Mouse (Mus musculus): ENCODE measurements at regions not wholly inside any gene's neighbourhood (a gene's known extent, or its start where the extent isn't known, plus 50 kb on each side); places are given as distances from the start of the nearest gene placed in this dataset.

- no peak overlapping the region for H3K4me3 ChIP-seq
- DNase-seq (ENCODE audit: extremely low spot score, low spot score), result no peak
- peak overlapping the region; percentile 30; the same call in 1 of the 2 replicates for H3K27ac ChIP-seq
- peaks cover 44% of the 10 kb centered on the region for H3K4me1 ChIP-seq
- peaks cover 18% of the 10 kb centered on the region for H3K27me3 ChIP-seq (ENCODE audit: poor library complexity, severe bottlenecking)
- H3K36me3 ChIP-seq (replicated peaks), result no peaks in the 10 kb centered on the region
- no peaks in the 10 kb centered on the region for H3K9me3 ChIP-seq
- WGBS, result 75% methylated on average over 7 of the region's 7 CpGs
Observed at GRCm38 (mm10) chr19:56017524-56017923, 269.4 kb upstream of the Habp2 start.

- Histone ChIP-seq H3K4me1 (peaks cover 46% of the 10 kb centered on the region), H3K9me3 (no peaks in the 10 kb centered on the region), H3K36me3 (replicated peaks) (no peaks in the 10 kb centered on the region), H3K27me3 (ENCODE audit: poor library complexity, severe bottlenecking) (peaks cover 17% of the 10 kb centered on the region; the same call in 1 of the 2 replicates), H3K27ac (peak overlapping the region; percentile 62; the same call in 1 of the 2 replicates), H3K4me3 (no peak overlapping the region)
- DNase-seq (ENCODE audit: extremely low spot score, low spot score), result no peak
- 49% methylated on average over 7 of the region's 7 CpGs for WGBS
Observed at GRCm38 (mm10) chr19:56019143-56019542, 267.8 kb upstream of the Habp2 start.

GRCm38 (mm10) chr19:56022348-56022747 lies 264.6 kb upstream of the Habp2 start:
- Histone ChIP-seq H3K36me3 (replicated peaks) (no peaks in the 10 kb centered on the region; the same call in 1 of the 2 replicates), H3K27me3 (ENCODE audit: poor library complexity, severe bottlenecking) (peaks cover 11% of the 10 kb centered on the region; the same call in 1 of the 2 replicates), H3K27ac (peak overlapping the region; percentile 2; the same call in 1 of the 2 replicates), H3K4me1 (peaks cover 30% of the 10 kb centered on the region), H3K4me3 (no peak overlapping the region), H3K9me3 (peaks cover 9% of the 10 kb centered on the region)
- 77% methylated on average over 6 of the region's 6 CpGs for WGBS
- no peak for DNase-seq (ENCODE audit: extremely low spot score, low spot score)

- no peak for DNase-seq (ENCODE audit: extremely low spot score, low spot score)
- peaks cover 18% of the 10 kb centered on the region for H3K9me3 ChIP-seq
- peak overlapping the region; percentile 40; the same call in 1 of the 2 replicates for H3K27ac ChIP-seq
- WGBS, result 78% methylated on average over 4 of the region's 4 CpGs
- H3K4me3 ChIP-seq, result no peak overlapping the region
- no peaks in the 10 kb centered on the region; the same call in 1 of the 2 replicates for H3K36me3 ChIP-seq (replicated peaks)
- 0 out of 2 replicates have a peak, but pooled peaks cover 7% of the 10 kb centered on the region for H3K27me3 ChIP-seq (ENCODE audit: poor library complexity, severe bottlenecking)
- H3K4me1 ChIP-seq, result peaks cover 25% of the 10 kb centered on the region
Observed at GRCm38 (mm10) chr19:56024599-56024998, 262.3 kb upstream of the Habp2 start.

- peak; percentile 77 for DNase-seq (ENCODE audit: extremely low spot score, low spot score)
- WGBS, result 16% methylated on average over 21 of the region's 21 CpGs
- Histone ChIP-seq H3K36me3 (replicated peaks) (no peaks in the 10 kb centered on the region; the same call in 1 of the 2 replicates), H3K4me3 (peak overlapping the region; percentile 16; the same call in 1 of the 2 replicates), H3K27ac (peak overlapping the region; percentile 91), H3K9me3 (peaks cover 18% of the 10 kb centered on the region), H3K27me3 (ENCODE audit: poor library complexity, severe bottlenecking) (peaks cover 8% of the 10 kb centered on the region; the same call in 1 of the 2 replicates), H3K4me1 (peaks cover 29% of the 10 kb centered on the region)
Observed at GRCm38 (mm10) chr19:56029428-56030281, 257.3 kb upstream of the Habp2 start.

GRCm38 (mm10) chr19:56030401-56030925 lies 256.5 kb upstream of the Habp2 start:
- Histone ChIP-seq H3K36me3 (replicated peaks) (no peaks in the 10 kb centered on the region; the same call in 1 of the 2 replicates), H3K27me3 (ENCODE audit: poor library complexity, severe bottlenecking) (peaks cover 10% of the 10 kb centered on the region; the same call in 1 of the 2 replicates), H3K4me1 (peaks cover 30% of the 10 kb centered on the region), H3K4me3 (no peak overlapping the region), H3K9me3 (peaks cover 18% of the 10 kb centered on the region), H3K27ac (peak overlapping the region; percentile 91)
- 74% methylated on average over 4 of the region's 4 CpGs for WGBS
- no peak for DNase-seq (ENCODE audit: extremely low spot score, low spot score)

- DNase-seq (ENCODE audit: extremely low spot score, low spot score), result no peak
Observed at GRCm38 (mm10) chr19:56034552-56034951, 252.4 kb upstream of the Habp2 start.

GRCm38 (mm10) chr19:56037584-56037983 lies 249.4 kb upstream of the Habp2 start:
- no peaks in the 10 kb centered on the region for H3K36me3 ChIP-seq (replicated peaks)
- H3K27me3 ChIP-seq (ENCODE audit: poor library complexity, severe bottlenecking), result peaks cover 10% of the 10 kb centered on the region
- H3K4me1 ChIP-seq, result peaks cover 2% of the 10 kb centered on the region; the same call in 1 of the 2 replicates
- DNase-seq (ENCODE audit: extremely low spot score, low spot score), result no peak
- no peak overlapping the region for H3K4me3 ChIP-seq
- 87% methylated on average over 3 of the region's 3 CpGs for WGBS
- H3K27ac ChIP-seq, result no peak overlapping the region
- H3K9me3 ChIP-seq, result no peaks in the 10 kb centered on the region

More at GRCm38 (mm10) chr19:56034552-56034951, 252.4 kb upstream of the Habp2 start:
- Histone ChIP-seq H3K27ac (no peak overlapping the region), H3K27me3 (ENCODE audit: poor library complexity, severe bottlenecking) (peaks cover 16% of the 10 kb centered on the region), H3K9me3 (no peaks in the 10 kb centered on the region), H3K4me1 (peaks cover 16% of the 10 kb centered on the region), H3K36me3 (replicated peaks) (no peaks in the 10 kb centered on the region), H3K4me3 (no peak overlapping the region)
- WGBS, result 70% methylated on average over 4 of the region's 4 CpGs

GRCm38 (mm10) chr19:56039091-56040004 lies 247.6 kb upstream of the Habp2 start:
- Histone ChIP-seq H3K4me3 (no peak overlapping the region), H3K36me3 (replicated peaks) (no peaks in the 10 kb centered on the region), H3K9me3 (no peaks in the 10 kb centered on the region), H3K27me3 (ENCODE audit: poor library complexity, severe bottlenecking) (peaks cover 13% of the 10 kb centered on the region), H3K4me1 (peaks cover 2% of the 10 kb centered on the region; the same call in 1 of the 2 replicates), H3K27ac (peak overlapping the region; percentile 31; the same call in 1 of the 2 replicates)
- 89% methylated on average over 17 of the region's 17 CpGs for WGBS
- no peak for DNase-seq (ENCODE audit: extremely low spot score, low spot score)

- no peak overlapping the region for H3K27ac ChIP-seq
- WGBS, result 94% methylated on average over 3 of the region's 3 CpGs
Observed at GRCm38 (mm10) chr19:56041930-56042329, 245.0 kb upstream of the Habp2 start.

GRCm38 (mm10) chr19:56046784-56047390 lies 240.1 kb upstream of the Habp2 start:
- Histone ChIP-seq H3K4me1 (no peaks in the 10 kb centered on the region), H3K27ac (no peak overlapping the region), H3K27me3 (ENCODE audit: poor library complexity, severe bottlenecking) (0 out of 2 replicates have a peak, but pooled peaks cover 13% of the 10 kb centered on the region), H3K36me3 (replicated peaks) (no peaks in the 10 kb centered on the region), H3K4me3 (no peak overlapping the region), H3K9me3 (no peaks in the 10 kb centered on the region)
- no peak for DNase-seq (ENCODE audit: extremely low spot score, low spot score)
- WGBS, result 75% methylated on average over 16 of the region's 16 CpGs

More at GRCm38 (mm10) chr19:56041930-56042329, 245.0 kb upstream of the Habp2 start:
- no peaks in the 10 kb centered on the region for H3K36me3 ChIP-seq (replicated peaks)
- H3K27me3 ChIP-seq (ENCODE audit: poor library complexity, severe bottlenecking), result peaks cover 6% of the 10 kb centered on the region
- H3K4me3 ChIP-seq, result no peak overlapping the region
- H3K9me3 ChIP-seq, result no peaks in the 10 kb centered on the region
- DNase-seq (ENCODE audit: extremely low spot score, low spot score), result no peak
- no peaks in the 10 kb centered on the region for H3K4me1 ChIP-seq

- Histone ChIP-seq H3K36me3 (replicated peaks) (no peaks in the 10 kb centered on the region), H3K27ac (peak overlapping the region; percentile 51; the same call in 1 of the 2 replicates), H3K4me3 (no peak overlapping the region), H3K27me3 (ENCODE audit: poor library complexity, severe bottlenecking) (peaks cover 34% of the 10 kb centered on the region), H3K9me3 (no peaks in the 10 kb centered on the region), H3K4me1 (peaks cover 28% of the 10 kb centered on the region)
- WGBS, result 95% methylated on average over 8 of the region's 8 CpGs
- no peak for DNase-seq (ENCODE audit: extremely low spot score, low spot score)
Observed at GRCm38 (mm10) chr19:56054186-56054585, 232.8 kb upstream of the Habp2 start.

Data from forebrain, embryonic 10.5 days (tissue).